Mouse (Mus musculus): ENCODE measurements around the gene Gm19684.
"Not testable (repeated sequence)": the region's sequence is repeated elsewhere in the genome, so short reads cannot be mapped to it uniquely, and the experiment has no call there.

Gene Gm19684

GRCm38 (mm10) chr17:36121352-36122020, at the start of gene Gm19684:
Gene Gm19684 (plus strand): TSS chr17:36121678.
- in situ Hi-C loops (cut with MboI) = not testable (repeated sequence)

DNA sequence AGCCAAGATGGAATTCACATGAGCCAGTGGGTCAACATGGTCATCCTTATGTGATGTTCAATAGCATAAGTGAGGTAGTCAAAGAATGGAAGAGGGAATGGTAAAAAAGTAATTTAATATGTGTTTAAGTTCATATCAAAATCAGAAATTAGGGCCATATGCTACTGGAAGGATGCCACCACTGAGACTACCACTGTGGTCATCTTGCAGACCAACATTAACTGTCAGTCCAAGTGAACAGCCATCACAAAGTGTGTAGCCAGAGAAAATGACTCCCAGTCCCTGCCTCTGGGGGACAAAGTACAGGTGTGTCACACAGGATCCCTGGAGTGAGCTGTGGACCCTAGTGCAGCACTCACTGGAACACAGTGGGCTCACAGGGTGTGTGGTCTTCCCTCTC, 39.6 kb upstream of the Gm19684 start:
- in situ Hi-C loops (cut with MboI) = not testable (repeated sequence)

GRCm38 (mm10) chr17:36082519-36083232, 38.8 kb upstream of the Gm19684 start:
- in situ Hi-C loops (cut with MboI) = not testable (repeated sequence)

DNA sequence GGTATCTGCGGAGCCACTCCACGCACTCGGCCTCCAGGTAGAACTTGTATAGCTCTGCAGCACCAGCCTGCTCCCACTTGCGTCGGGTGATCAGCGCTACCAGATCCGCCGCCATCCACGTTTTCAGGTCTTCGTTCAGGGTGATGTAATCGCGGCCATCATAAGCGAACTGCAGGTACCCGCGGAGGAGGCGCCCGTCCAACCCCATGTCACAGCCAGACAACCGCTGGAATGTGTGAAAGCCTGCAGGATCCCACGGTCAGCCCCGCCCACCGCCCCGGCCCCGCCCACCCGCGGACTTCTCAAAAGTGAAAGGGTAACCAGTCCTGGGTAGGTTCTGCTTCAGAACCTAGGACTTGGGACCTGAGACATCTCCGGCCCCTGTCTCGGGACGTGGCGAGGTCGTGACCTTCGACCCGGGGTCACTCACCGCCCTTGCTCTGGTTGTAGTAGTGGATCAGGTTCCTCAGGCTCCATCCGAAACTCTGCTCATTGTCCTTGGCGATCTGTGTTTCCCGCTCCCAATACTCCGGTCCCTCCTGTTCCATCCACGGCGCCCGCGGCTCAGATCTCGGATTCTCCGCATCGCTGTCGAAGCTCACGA, 38.1 kb upstream of the Gm19684 start:
- in situ Hi-C loops (cut with MboI) = no loop called here

GRCm38 (mm10) chr17:36083870-36084451, 37.5 kb upstream of the Gm19684 start:
- in situ Hi-C loops (cut with MboI) = no loop called here

DNA sequence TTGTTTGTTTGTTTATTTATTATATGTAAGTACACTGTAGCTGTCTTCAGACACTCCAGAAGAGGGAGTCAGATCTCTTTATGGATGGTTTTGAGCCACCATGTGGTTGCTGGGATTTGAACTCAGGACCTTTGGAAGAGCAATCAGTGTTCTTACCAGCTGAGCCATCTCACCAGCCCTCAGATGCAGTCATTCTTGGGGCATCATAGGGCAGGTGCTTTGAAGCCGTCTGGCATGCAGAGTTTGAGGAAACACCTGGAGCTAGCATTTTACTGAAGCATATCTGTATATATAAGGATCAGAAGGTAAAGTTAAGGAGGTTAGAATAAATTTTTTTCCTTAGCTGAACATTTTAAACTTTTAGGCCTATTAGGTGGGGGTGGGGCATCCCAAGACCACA, 35.5 kb upstream of the Gm19684 start:
- in situ Hi-C loops (cut with MboI) = not testable (repeated sequence)

DNA sequence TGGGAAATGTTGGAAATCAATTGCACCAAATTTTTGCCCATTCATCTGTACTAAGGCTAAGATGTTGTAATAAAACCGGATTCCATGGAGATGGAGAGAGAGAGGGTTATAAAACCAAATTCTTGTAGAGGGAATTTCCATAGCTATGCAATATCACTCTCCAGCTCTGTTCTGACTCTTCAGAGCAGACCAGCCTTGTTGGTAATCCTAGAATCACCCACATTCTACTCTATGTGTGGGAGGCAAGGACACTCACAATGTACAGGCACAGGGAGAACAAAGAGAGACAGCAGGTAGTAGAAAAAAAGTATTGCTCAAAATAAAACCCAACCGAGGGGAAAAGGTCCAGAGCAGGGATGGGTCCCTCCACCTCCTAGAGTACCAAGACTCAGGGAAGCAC, 29.5 kb upstream of the Gm19684 start:
- in situ Hi-C loops (cut with MboI) = not testable (repeated sequence)

- in situ Hi-C loops (cut with MboI) = not testable (repeated sequence)
Measured at GRCm38 (mm10) chr17:36092520-36092919, 29.0 kb upstream of the Gm19684 start.

DNA sequence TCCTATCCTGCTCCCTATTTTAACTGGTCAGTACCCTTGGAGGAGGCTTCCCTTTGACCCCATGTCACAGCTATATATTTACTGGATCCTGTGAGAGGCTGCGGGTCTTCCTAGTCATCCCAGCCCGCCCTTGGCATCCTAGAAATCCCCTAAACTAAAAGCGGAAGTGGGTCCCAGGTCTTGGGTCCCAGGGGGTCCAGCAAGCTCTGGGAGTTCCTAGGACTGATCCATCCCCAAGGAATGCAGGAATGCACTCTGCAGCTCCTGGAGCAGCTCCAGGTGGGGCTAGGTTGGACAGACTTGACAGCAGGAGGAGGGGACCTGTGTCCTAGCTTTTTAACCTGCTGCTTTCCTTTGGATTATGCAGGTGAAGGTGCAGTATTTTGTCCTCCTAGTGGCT, 27.5 kb upstream of the Gm19684 start:
- in situ Hi-C loops (cut with MboI) = no loop called here

- in situ Hi-C loops (cut with MboI) = not testable (repeated sequence)
Measured at GRCm38 (mm10) chr17:36099603-36100002, 21.9 kb upstream of the Gm19684 start.

- in situ Hi-C loops (cut with MboI) = not testable (repeated sequence)
Measured at GRCm38 (mm10) chr17:36102091-36102490, 19.4 kb upstream of the Gm19684 start.

- in situ Hi-C loops (cut with MboI) = not testable (repeated sequence)
Measured at GRCm38 (mm10) chr17:36110129-36110528, 11.3 kb upstream of the Gm19684 start.

GRCm38 (mm10) chr17:36110641-36111509, 10.6 kb upstream of the Gm19684 start:
- in situ Hi-C loops (cut with MboI) = not testable (repeated sequence)

DNA sequence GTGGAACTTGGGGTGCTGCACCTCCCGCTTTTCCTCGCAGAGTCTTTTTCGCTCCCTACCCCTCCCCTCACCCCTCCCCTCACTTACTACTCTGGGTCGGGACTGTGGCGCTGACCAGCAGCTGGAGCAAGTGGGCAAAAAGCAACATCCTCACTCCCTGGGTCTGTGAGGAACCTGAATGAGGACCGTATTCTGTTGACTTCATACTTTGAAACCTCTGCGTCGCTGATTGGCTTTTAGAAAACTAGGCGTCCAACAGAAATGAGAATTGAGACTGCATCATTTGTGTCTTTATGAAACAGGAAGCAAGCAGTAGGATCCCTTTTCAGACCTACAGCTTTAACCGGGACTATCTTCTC, 10.0 kb upstream of the Gm19684 start:
- in situ Hi-C loops (cut with MboI) = not testable (repeated sequence)

GRCm38 (mm10) chr17:36113979-36114593, 7.4 kb upstream of the Gm19684 start:
- in situ Hi-C loops (cut with MboI) = not testable (repeated sequence)

- in situ Hi-C loops (cut with MboI) = not testable (repeated sequence)
Measured at GRCm38 (mm10) chr17:36116545-36116944, 4.9 kb upstream of the Gm19684 start.

DNA sequence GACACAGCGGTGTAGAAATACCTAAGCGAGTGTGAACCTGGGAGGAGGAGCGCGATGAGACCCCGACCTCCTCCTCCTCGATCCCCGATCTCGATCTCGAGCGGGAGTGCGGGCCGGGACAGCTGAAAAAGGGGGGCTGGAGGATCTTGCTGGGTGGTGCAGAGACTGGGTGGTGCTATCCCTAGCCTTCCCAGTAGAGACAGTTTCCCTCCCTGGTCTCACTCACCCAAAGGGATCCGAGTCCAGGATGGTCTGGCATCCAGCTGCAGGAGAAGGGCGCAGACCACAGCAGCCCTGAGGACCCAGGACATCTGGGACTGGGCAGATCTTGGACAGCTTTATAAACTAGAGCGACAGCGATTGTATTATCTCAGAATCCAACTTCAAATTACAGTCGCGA, 639 bp upstream of the Gm19684 start:
- in situ Hi-C loops (cut with MboI) = not testable (repeated sequence)

GRCm38 (mm10) chr17:36124111-36124510, 2.6 kb downstream of the Gm19684 start:
- in situ Hi-C loops (cut with MboI) = not testable (repeated sequence)

DNA sequence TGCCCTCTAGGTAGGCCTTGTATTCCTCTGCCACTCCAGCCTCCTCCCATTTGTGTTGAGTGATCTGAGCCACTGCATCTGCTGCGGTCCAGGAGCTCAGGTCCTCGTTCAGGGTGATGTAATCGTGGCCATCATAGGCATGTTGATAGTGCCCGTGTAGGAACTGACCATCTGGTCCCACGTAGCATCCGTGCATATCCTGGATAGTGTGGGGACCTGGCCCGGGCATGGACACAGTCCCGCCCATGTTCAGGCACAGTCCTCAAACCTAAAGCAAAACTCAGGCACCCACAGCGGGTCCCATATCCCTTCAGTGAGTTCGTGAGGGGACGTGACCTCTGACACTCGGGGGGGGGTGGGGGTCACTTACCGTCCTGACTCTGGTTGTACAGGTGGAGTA, 7.0 kb downstream of the Gm19684 start:
- in situ Hi-C loops (cut with MboI) = not testable (repeated sequence)

DNA sequence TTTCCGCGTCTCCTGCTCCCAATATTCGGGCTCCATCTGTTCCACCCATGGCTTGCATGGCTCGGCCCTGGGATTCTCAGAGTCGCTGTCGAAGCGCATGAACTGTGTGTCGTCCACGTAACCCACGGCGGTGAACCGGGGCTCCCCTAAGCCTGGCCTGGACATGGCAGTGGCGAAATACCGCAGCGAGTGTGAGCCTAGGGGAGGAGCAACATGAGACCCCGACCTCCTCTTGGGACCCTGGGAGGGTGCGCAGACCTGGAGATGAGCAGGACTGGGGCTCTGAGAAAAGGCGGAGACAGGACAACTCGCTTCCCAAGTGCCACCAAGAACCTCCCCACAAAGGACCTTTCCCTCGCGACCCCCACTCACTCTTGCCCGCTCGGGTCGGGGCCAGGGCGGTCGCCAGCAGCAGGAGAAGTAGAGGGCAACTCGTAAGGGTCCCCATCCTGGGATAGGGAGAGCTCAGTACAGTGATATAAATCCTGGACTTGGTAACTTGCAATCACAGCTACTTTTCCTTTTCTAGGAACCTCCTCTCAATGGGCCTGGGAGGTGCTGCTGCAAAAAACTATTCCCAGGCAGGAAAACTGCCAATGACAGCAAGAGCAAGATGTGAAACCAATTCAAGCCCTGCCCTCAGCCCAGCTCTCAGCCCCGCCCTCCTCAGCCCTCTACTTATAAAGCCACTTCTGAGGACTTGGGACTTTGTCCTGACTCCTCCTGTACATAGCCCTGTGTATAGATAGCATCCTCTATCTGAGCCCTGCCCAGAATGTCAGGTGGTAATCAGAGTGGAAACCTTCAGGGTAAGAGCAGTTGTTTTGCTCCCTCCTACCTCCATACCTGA, 7.7 kb downstream of the Gm19684 start, which contains the start of gene Gm7030:
TSS of gene Gm7030 (minus strand) at position 458 of the 850 bp plus-strand sequence.
- in situ Hi-C loops (cut with MboI) = not testable (repeated sequence)

Measured in mature B cell (primary cell).